Mouse (Mus musculus) right cerebral cortex, postnatal 10 days (tissue): Measurements from ENCODE around the gene Top3a.

ENCODE experiments used
- DNase-seq, 2 experiments: peaks; one replicate each; pipeline ENCODE4 v3.0.0; 2021; ENCODE audit warnings: low spot score in 2 of 2

The Top3a gene

GRCm38 (mm10) chr11:60774841-60775240 is 2.3 kb downstream of the Top3a start:
- no peak for DNase-seq

GRCm38 (mm10) chr11:60774158-60774689 is 2.9 kb downstream of the Top3a start:
- DNase-seq = no peak

- DNase-seq = no peak
Observed at GRCm38 (mm10) chr11:60772161-60772560, 5.0 kb downstream of the Top3a start.

GRCm38 (mm10) chr11:60770776-60771175 is 6.4 kb downstream of the Top3a start:
- DNase-seq = no peak

- DNase-seq = no peak
Observed at GRCm38 (mm10) chr11:60769322-60769721, 7.8 kb downstream of the Top3a start.

- DNase-seq = no peak
Observed at GRCm38 (mm10) chr11:60766969-60767368, 10.2 kb downstream of the Top3a start.

GRCm38 (mm10) chr11:60761681-60762080 is 15.5 kb downstream of the Top3a start:
- no peak for DNase-seq

GRCm38 (mm10) chr11:60755570-60755969 is 21.6 kb downstream of the Top3a start:
- peak; percentile 55 to 65 for DNase-seq

- no peak for DNase-seq
Observed at GRCm38 (mm10) chr11:60740321-60740720, 36.8 kb downstream of the Top3a start.

GRCm38 (mm10) chr11:60737450-60737849 is 39.7 kb downstream of the Top3a start:
- no peak for DNase-seq

- DNase-seq = no peak
Observed at GRCm38 (mm10) chr11:60736491-60736890, 40.7 kb downstream of the Top3a start.

GRCm38 (mm10) chr11:60735191-60735590 is 42.0 kb downstream of the Top3a start:
- no peak for DNase-seq

GRCm38 (mm10) chr11:60734206-60734605 is 43.0 kb downstream of the Top3a start:
- no peak for DNase-seq

- no peak for DNase-seq
Observed at GRCm38 (mm10) chr11:60731251-60731650, 45.9 kb downstream of the Top3a start.

- no peak for DNase-seq
Observed at GRCm38 (mm10) chr11:60730169-60730568, 47.0 kb downstream of the Top3a start.

- no peak for DNase-seq
Observed at GRCm38 (mm10) chr11:60729217-60729641, 47.9 kb downstream of the Top3a start.

- peak; percentile 98 for DNase-seq
Observed at GRCm38 (mm10) chr11:60728260-60728761, 48.9 kb downstream of the Top3a start, which contains the start of gene Mief2. TSS of gene Mief2 (plus strand) at chr11:60728398.

- no peak for DNase-seq
Observed at GRCm38 (mm10) chr11:60727392-60728140, 49.6 kb downstream of the Top3a start.

- DNase-seq = peak; percentile 81 to 83
Observed at GRCm38 (mm10) chr11:60726601-60727391, 50.4 kb downstream of the Top3a start, which contains the start of gene Flii. TSS of gene Flii (minus strand) at chr11:60727263.

- DNase-seq = no peak
Observed at GRCm38 (mm10) chr11:60719263-60719662, 57.9 kb downstream of the Top3a start.

- no peak for DNase-seq
Observed at GRCm38 (mm10) chr11:60715833-60716232, 61.3 kb downstream of the Top3a start.

GRCm38 (mm10) chr11:60712639-60713255 is 64.4 kb downstream of the Top3a start:
- peak in 1 of 2 experiments; percentile 19 for DNase-seq
